Mouse (Mus musculus) liver, postnatal 0 days (tissue): ENCODE measurements around the gene Phactr2. TPM values are rescaled to one million over a fixed set of nuclear protein-coding genes. Genes with fewer than 3 reads are reported as not detected.

Experiments used
- ATAC-seq: fragments of 200-750 bp; cut with Nextera tagmentation; 2 replicates; pipeline ENCODE4 v1.8.0; 2017; ENCODE audit warnings: mild to moderate bottlenecking, moderate library complexity
- DNase-seq: peaks from one replicate; pipeline ENCODE4 v3.0.0-alpha.2; 2016
- H3K27ac ChIP-seq: fragments of 300-500 bp; sonication (generic); 2 replicates; pipeline ENCODE4 v1.5.1; 2014; ENCODE audit warnings: antibody characterized with exemption, moderate library complexity, mild to moderate bottlenecking, low read depth
- H3K27me3 ChIP-seq: fragments of 300-500 bp; sonication (generic); 2 replicates; pipeline ENCODE4 v1.6.1; 2014; ENCODE audit warnings: low read length, control low read depth, mixed read lengths; ENCODE audit not compliant: insufficient read depth
- H3K36me3 ChIP-seq: fragments of 300-500 bp; sonication (generic); replicated peaks from 2 replicates; pipeline ENCODE4 v1.6.1; 2014; ENCODE audit warnings: mild to moderate bottlenecking, control low read depth, low read length, moderate library complexity, mixed read lengths; ENCODE audit not compliant: insufficient read depth
- H3K4me1 ChIP-seq: fragments of 300-500 bp; sonication (generic); 2 replicates; pipeline ENCODE4 v1.6.1; 2014; ENCODE audit warnings: antibody characterized with exemption, mild to moderate bottlenecking, control low read depth; ENCODE audit not compliant: insufficient read depth
- H3K4me2 ChIP-seq: fragments of 300-500 bp; sonication (generic); 2 replicates; pipeline ENCODE4 v1.6.1; 2014; ENCODE audit warnings: low read depth, mild to moderate bottlenecking, low read length, moderate library complexity, mixed read lengths
- H3K4me3 ChIP-seq: fragments of 300-500 bp; sonication (generic); 2 replicates; pipeline ENCODE4 v1.5.1; 2014; ENCODE audit warnings: low read depth, low read length
- H3K9ac ChIP-seq: fragments of 300-500 bp; sonication (generic); replicated peaks from 2 replicates; pipeline ENCODE4 v1.6.1; 2014; ENCODE audit warnings: mild to moderate bottlenecking, moderate library complexity
- H3K9me3 ChIP-seq: fragments of 300-500 bp; sonication (generic); 2 replicates; pipeline ENCODE4 v1.6.1; 2016; ENCODE audit warnings: mild to moderate bottlenecking, control low read depth, low read length, mixed read lengths
- CTCF ChIP-seq: sonication (generic); IDR thresholded peaks from 2 replicates; pipeline ENCODE4 v1.5.1; 2016; ENCODE audit warnings: antibody characterized with exemption, low read depth
- EP300 ChIP-seq: IDR thresholded peaks from 2 replicates; pipeline ENCODE4 v1.6.1; 2016; ENCODE audit warnings: antibody characterized with exemption, low read depth, mild to moderate bottlenecking
- WGBS: fragments of 180-500 bp; shearing (Covaris S2); extraction: QIAGEN DNeasy Blood & Tissue Kit; methylation state at CpG from one replicate; pipeline ENCODE4 v1.1.7; 2014; ENCODE audit not compliant: insufficient replicate concordance; 5-methylcytosine and 5-hydroxymethylcytosine counted together
- polyA plus RNA-seq: library from polyadenylated mRNA; unstranded; fragments of >200 nt; fragmentation: Nextera tagmentation; extraction: Ambion mirVana; gene quantifications from 2 replicates; pipeline ENCODE4 v1.2.1, GENCODE M21; 2015

The Phactr2 gene
- polyA plus RNA-seq, 1 experiment from 2014 or later: 4.9 TPM

DNA sequence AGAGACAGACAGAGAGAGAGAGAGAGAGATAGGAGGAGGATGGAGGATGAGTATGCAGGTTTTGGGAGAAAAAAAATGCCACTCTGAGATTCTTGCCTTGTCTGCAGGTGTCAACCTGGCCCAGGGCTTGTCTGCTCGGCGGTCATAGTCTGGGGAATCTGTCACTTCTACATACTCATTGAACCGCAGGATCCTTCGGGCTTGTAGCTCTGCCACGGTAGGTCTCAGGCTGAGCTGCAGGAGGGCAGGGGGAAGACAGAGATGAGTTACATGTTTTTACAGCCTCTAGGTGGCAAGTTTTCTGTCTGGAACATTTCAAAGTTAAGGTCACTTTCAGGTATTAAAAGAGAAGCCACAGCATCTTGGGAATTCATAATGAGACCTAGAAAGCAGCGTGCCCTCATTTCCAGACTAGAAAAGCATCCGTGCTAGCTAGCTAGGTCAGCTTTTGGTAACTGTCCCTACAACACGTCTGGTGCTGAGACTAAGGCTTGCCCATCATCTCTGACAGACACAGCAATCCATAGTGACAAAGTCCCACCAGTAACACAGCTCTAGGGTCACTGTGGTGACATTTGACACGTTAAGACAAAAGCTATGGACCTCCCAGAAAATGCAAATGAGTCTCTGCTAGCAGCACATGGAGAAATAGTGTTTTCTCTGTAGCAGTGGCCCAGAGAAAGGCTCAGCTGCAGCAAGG lies 241.6 kb downstream of the Phactr2 start:
- 76% methylated on average over 9 of the region's 9 CpGs for WGBS

GRCm38 (mm10) chr10:13230716-13231115 lies 243.5 kb downstream of the Phactr2 start:
- ATAC-seq (no peak), DNase-seq (no peak)
- no peaks in the 10 kb centered on the region for H3K27me3 ChIP-seq
- no peaks in the 10 kb centered on the region for H3K36me3 ChIP-seq
- no peak overlapping the region for H3K27ac ChIP-seq
- no peak overlapping the region for H3K9ac ChIP-seq
- WGBS: 86% methylated on average over 7 of the region's 7 CpGs
- no peak overlapping the region for H3K4me2 ChIP-seq
- TF ChIP-seq CTCF (no peak), EP300 (no peak)
- H3K9me3 ChIP-seq: no peaks in the 10 kb centered on the region
- H3K4me1 ChIP-seq: no peaks in the 10 kb centered on the region
- no peak overlapping the region for H3K4me3 ChIP-seq

More for the DNA sequence above, 241.6 kb downstream of the Phactr2 start:
- Histone ChIP-seq H3K4me2 (no peak overlapping the region), H3K27ac (no peak overlapping the region), H3K4me3 (no peak overlapping the region), H3K9me3 (no peaks in the 10 kb centered on the region), H3K4me1 (no peaks in the 10 kb centered on the region), H3K9ac (no peak overlapping the region), H3K27me3 (no peaks in the 10 kb centered on the region), H3K36me3 (no peaks in the 10 kb centered on the region)
- no peak for ATAC-seq
- no peak for DNase-seq
- TF ChIP-seq CTCF: no peak
- TF ChIP-seq EP300: no peak

DNA sequence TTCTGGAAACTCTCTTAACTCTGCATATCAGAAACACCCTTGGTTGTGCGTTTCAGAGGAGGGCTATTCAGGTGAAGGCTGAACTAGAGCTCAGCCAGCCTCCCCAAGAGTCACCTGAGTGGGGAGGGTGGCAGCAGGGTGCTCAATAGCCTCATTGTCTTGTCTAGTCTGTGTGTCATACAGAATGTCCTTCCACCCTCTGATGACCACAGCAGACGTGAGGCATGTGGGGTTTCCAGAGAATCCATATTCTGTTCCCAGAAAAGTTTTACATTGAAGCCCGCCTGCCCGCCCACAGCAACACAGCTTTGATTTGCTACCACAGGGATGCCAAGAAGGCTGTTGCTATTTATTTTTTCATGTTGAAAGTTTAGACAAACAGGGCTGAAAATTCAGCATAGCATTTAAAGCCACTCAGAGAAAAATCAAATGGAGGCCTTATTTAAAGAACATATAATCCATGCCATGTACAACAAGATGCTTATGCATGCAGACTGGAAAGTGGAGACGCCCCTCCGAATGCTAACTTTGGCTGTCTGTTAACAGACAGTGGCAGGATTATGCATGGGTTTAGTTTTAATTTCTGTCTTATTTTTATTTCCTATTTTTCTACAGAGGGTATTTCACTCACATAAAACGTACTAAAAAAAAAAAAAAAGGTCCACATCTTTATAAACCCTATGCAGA lies 248.7 kb downstream of the Phactr2 start:
- 73% methylated on average over 7 of the region's 7 CpGs for WGBS

DNA sequence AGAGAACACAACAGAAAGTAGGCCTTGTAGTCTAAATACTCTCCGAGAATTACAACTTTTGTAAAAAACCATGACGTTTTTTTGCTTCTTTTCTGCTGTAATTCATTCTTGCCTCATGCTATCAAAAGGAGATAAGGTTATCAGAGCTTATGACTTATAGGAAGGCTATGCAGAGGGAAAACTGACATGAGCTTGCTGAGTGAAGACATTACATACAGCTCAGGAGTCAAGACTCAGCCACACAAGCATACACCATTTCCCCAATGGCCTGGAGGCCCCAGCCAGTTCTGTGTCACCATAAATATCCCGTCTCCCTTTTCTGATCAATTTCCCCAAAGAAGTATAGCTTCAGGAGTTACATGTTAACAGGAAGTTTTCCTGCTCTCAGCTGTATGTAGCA lies 252.1 kb downstream of the Phactr2 start:
- DNase-seq (no peak), ATAC-seq (no peak)
- H3K9ac ChIP-seq: no peak overlapping the region
- H3K36me3 ChIP-seq: peaks cover 11% of the 10 kb centered on the region; the same call in 1 of the 2 replicates
- TF ChIP-seq CTCF: no peak
- no peak for TF ChIP-seq EP300
- H3K27ac ChIP-seq: no peak overlapping the region
- H3K9me3 ChIP-seq: no peaks in the 10 kb centered on the region
- WGBS: 79% methylated on average over 3 of the region's 3 CpGs
- no peak overlapping the region for H3K4me2 ChIP-seq
- H3K4me1 ChIP-seq: no peaks in the 10 kb centered on the region
- H3K27me3 ChIP-seq: no peaks in the 10 kb centered on the region
- no peak overlapping the region for H3K4me3 ChIP-seq

More for the DNA sequence above, 248.7 kb downstream of the Phactr2 start:
- DNase-seq: no peak
- ATAC-seq: no peak
- Histone ChIP-seq H3K9me3 (no peaks in the 10 kb centered on the region), H3K27ac (no peak overlapping the region), H3K36me3 (peaks cover 8% of the 10 kb centered on the region; the same call in 1 of the 2 replicates), H3K4me3 (no peak overlapping the region), H3K4me1 (no peaks in the 10 kb centered on the region), H3K27me3 (no peaks in the 10 kb centered on the region), H3K9ac (no peak overlapping the region), H3K4me2 (no peak overlapping the region)
- no peak for TF ChIP-seq EP300
- no peak for TF ChIP-seq CTCF

GRCm38 (mm10) chr10:13220061-13220460 lies 254.2 kb downstream of the Phactr2 start:
- Histone ChIP-seq H3K9ac (no peak overlapping the region), H3K9me3 (no peaks in the 10 kb centered on the region), H3K4me3 (no peak overlapping the region), H3K4me2 (no peak overlapping the region), H3K4me1 (no peaks in the 10 kb centered on the region), H3K36me3 (peaks cover 11% of the 10 kb centered on the region; the same call in 1 of the 2 replicates), H3K27me3 (no peaks in the 10 kb centered on the region), H3K27ac (no peak overlapping the region)
- TF ChIP-seq CTCF: no peak
- TF ChIP-seq EP300: no peak
- no peak for DNase-seq
- ATAC-seq: no peak
- whole genome bisulfite sequencing: 69% methylated on average over 1 of the region's 1 CpGs

DNA sequence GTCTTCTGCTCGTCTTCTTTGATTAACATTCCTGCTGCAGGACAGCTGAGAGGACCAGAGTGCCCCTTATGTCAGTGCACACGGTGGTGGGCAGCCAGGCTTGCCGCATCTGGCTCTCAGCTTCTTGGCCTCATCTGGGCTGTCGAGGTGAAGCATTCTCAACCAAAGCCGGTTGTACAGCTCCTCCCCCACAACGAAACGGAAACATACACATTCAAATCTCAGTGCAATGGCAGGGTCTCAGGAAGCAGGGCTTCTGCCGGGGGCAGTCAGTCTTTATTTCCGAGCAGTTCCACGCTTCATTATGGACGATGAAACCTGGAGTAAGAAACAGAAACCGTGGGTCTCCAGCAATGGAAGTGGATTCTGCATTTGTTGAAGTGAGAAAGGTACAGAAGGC lies 260.3 kb downstream of the Phactr2 start:
- H3K27ac ChIP-seq: no peak overlapping the region
- TF ChIP-seq EP300 (no peak), CTCF (no peak)
- DNase-seq: no peak

More for the DNA sequence above, 260.3 kb downstream of the Phactr2 start:
- H3K36me3 ChIP-seq: 0 out of 2 replicates have a peak, but pooled peaks cover 3% of the 10 kb centered on the region
- no peaks in the 10 kb centered on the region for H3K9me3 ChIP-seq
- WGBS: 76% methylated on average over 12 of the region's 12 CpGs
- H3K4me3 ChIP-seq: no peak overlapping the region
- H3K4me1 ChIP-seq: no peaks in the 10 kb centered on the region
- no peak overlapping the region for H3K4me2 ChIP-seq
- H3K27me3 ChIP-seq: no peaks in the 10 kb centered on the region
- no peak overlapping the region for H3K9ac ChIP-seq
- ATAC-seq: no peak
